Mouse (Mus musculus): ENCODE data around the gene Pdk4. TPM values are rescaled to one million over a fixed set of nuclear protein-coding genes. Genes with fewer than 3 reads are reported as not detected.

Gene Pdk4
- polyA plus RNA-seq, 1 experiment from 2014 or later = 1.6 TPM

- H3K9ac ChIP-seq (ENCODE audit: low read depth, low read length) = no peak overlapping the region
- H3K36me3 ChIP-seq (ENCODE audit: control insufficient read depth, insufficient read depth, low read length) = no peaks in the 10 kb centered on the region
- H3K4me1 ChIP-seq (ENCODE audit: control insufficient read depth, insufficient read depth, low read length) = no peaks in the 10 kb centered on the region
- H3K27ac ChIP-seq (ENCODE audit: low read length) = no peak overlapping the region
- H3K9me3 ChIP-seq (replicated peaks; ENCODE audit: control insufficient read depth, low read length, poor library complexity, severe bottlenecking) = no peaks in the 10 kb centered on the region
- no peak overlapping the region for H3K4me3 ChIP-seq (ENCODE audit: low read depth, low read length)
- no peak overlapping the region for H3K4me2 ChIP-seq (ENCODE audit: low read length)
- 86% methylated on average over 10 of the region's 10 CpGs for WGBS
- H3K27me3 ChIP-seq (ENCODE audit: control insufficient read depth, insufficient read depth, low read depth, low read length) = no peaks in the 10 kb centered on the region
- ATAC-seq = no peak
Measured at GRCm38 (mm10) chr6:5501551-5501950, 5.4 kb upstream of the Pdk4 start.

DNA sequence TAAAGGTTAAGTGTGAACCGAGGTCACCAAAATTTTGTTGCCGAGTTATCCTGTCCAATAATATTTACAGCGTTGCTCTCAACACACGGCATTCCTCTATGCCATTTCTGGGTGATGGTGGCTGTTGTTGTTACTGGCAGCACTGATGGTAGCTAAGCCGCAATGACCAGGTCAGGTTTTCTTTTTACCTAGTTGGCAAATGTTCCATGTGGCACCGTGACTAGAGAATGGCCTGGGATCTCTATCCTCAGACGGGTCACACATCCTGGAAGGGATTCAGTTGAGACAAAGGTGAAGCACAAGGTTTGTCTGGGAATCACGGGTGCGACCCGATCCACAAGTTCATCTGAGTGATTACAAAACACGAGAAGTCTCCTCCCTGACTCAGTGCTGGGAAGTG, 2.6 kb upstream of the Pdk4 start:
- H3K9me3 ChIP-seq (replicated peaks; ENCODE audit: control insufficient read depth, low read length, poor library complexity, severe bottlenecking) = no peaks in the 10 kb centered on the region

DNA sequence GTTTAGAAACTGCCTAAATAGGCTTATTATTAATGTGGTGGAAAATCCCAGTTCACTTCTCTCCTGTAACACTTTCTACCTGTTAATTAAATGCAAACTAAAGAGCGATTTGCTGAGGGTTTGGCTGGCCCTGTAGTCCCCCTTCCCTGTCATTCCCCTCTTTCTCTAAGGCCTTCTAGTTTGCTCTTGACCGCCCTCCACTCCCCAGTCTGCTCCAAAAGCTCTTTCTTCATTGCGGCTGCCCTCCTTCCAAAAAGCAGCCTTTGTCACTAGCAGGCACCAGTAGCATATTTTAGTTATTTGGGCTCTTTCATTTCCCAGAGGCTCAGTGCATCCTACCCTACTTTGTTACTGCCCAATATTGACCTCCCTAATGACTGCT, 736 bp upstream of the Pdk4 start:
- H3K4me3 ChIP-seq (ENCODE audit: low read depth, low read length) = no peak overlapping the region; the same call in 1 of the 2 replicates
- peak; percentile 31; the same call in 1 of the 2 replicates for ATAC-seq

More for the DNA sequence above, 2.6 kb upstream of the Pdk4 start:
- H3K27ac ChIP-seq (ENCODE audit: low read length) = no peak overlapping the region
- ATAC-seq = no peak
- H3K4me2 ChIP-seq (ENCODE audit: low read length) = no peak overlapping the region
- no peak overlapping the region for H3K9ac ChIP-seq (ENCODE audit: low read depth, low read length)
- 90% methylated on average over 11 of the region's 11 CpGs for WGBS
- H3K4me1 ChIP-seq (ENCODE audit: control insufficient read depth, insufficient read depth, low read length) = peaks cover 4% of the 10 kb centered on the region; the same call in 1 of the 2 replicates
- no peak overlapping the region for H3K4me3 ChIP-seq (ENCODE audit: low read depth, low read length)
- H3K36me3 ChIP-seq (ENCODE audit: control insufficient read depth, insufficient read depth, low read length) = no peaks in the 10 kb centered on the region
- peaks cover 3% of the 10 kb centered on the region; the same call in 1 of the 2 replicates for H3K27me3 ChIP-seq (ENCODE audit: control insufficient read depth, insufficient read depth, low read depth, low read length)

DNA sequence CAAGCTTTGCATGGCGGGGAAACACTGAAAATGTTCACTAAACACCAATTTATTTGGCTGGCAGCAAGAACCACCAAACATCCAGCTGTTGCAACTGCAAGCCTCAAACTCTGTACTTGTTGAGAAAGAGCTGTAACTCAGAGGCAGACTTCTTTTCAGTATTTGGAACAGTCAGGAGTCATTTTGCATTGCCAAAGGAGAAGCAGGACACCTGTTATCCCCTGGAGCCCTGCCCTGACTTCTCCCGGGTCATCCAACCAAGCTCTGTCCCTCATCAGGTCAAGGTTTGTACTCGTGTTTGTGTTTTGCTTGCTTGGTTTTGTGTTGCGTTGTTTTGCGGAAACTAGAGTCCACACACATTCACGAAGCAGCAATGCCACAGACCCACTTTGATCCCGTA, 11.1 kb downstream of the Pdk4 start:
- no peak overlapping the region for H3K4me2 ChIP-seq (ENCODE audit: low read length)
- H3K4me3 ChIP-seq (ENCODE audit: low read depth, low read length) = no peak overlapping the region
- H3K36me3 ChIP-seq (ENCODE audit: control insufficient read depth, insufficient read depth, low read length) = no peaks in the 10 kb centered on the region
- H3K9ac ChIP-seq (ENCODE audit: low read depth, low read length) = no peak overlapping the region
- H3K27me3 ChIP-seq (ENCODE audit: control insufficient read depth, insufficient read depth, low read depth, low read length) = no peaks in the 10 kb centered on the region
- no peaks in the 10 kb centered on the region for H3K4me1 ChIP-seq (ENCODE audit: control insufficient read depth, insufficient read depth, low read length)
- H3K9me3 ChIP-seq (replicated peaks; ENCODE audit: control insufficient read depth, low read length, poor library complexity, severe bottlenecking) = no peaks in the 10 kb centered on the region
- WGBS = 90% methylated on average over 7 of the region's 7 CpGs
- ATAC-seq = no peak
- no peak overlapping the region for H3K27ac ChIP-seq (ENCODE audit: low read length)

More for the DNA sequence above, 736 bp upstream of the Pdk4 start:
- Histone ChIP-seq H3K27me3 (ENCODE audit: control insufficient read depth, insufficient read depth, low read depth, low read length) (peaks cover 3% of the 10 kb centered on the region; the same call in 1 of the 2 replicates), H3K4me1 (ENCODE audit: control insufficient read depth, insufficient read depth, low read length) (peaks cover 4% of the 10 kb centered on the region; the same call in 1 of the 2 replicates), H3K27ac (ENCODE audit: low read length) (no peak overlapping the region), H3K4me2 (ENCODE audit: low read length) (peak overlapping the region; percentile 100), H3K9me3 (replicated peaks; ENCODE audit: control insufficient read depth, low read length, poor library complexity, severe bottlenecking) (no peaks in the 10 kb centered on the region), H3K36me3 (ENCODE audit: control insufficient read depth, insufficient read depth, low read length) (no peaks in the 10 kb centered on the region), H3K9ac (ENCODE audit: low read depth, low read length) (no peak overlapping the region)
- WGBS = 52% methylated on average over 3 of the region's 3 CpGs

- no peaks in the 10 kb centered on the region for H3K9me3 ChIP-seq (replicated peaks; ENCODE audit: control insufficient read depth, low read length, poor library complexity, severe bottlenecking)
- H3K27ac ChIP-seq (ENCODE audit: low read length) = no peak overlapping the region
- no peak overlapping the region for H3K4me2 ChIP-seq (ENCODE audit: low read length)
- H3K9ac ChIP-seq (ENCODE audit: low read depth, low read length) = no peak overlapping the region
- H3K4me3 ChIP-seq (ENCODE audit: low read depth, low read length) = no peak overlapping the region
- 47% methylated on average over 3 of the region's 3 CpGs for WGBS
- no peak for ATAC-seq
- no peaks in the 10 kb centered on the region for H3K27me3 ChIP-seq (ENCODE audit: control insufficient read depth, insufficient read depth, low read depth, low read length)
- H3K36me3 ChIP-seq (ENCODE audit: control insufficient read depth, insufficient read depth, low read length) = no peaks in the 10 kb centered on the region
- H3K4me1 ChIP-seq (ENCODE audit: control insufficient read depth, insufficient read depth, low read length) = no peaks in the 10 kb centered on the region
Measured at GRCm38 (mm10) chr6:5482270-5482783, 13.8 kb downstream of the Pdk4 start.

DNA sequence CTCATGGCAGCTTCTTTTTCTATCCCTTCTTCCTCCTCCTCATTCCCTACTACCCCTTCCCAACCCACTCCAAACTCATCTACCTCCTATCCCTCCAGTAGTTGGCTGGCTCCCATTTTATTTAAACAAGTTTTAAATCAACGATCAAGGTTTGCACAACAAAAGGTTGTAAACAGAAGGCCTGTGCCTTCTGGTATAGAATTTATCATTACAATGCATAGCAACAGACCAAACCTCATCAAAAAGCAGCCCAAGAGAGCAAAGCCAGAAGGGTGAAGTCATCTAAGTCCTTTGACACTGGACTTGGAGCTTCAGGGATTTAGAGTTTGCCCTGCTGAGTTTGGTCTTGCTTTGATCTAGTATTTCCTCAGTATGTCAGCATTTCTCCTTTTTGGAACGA, 15.0 kb downstream of the Pdk4 start:
- Histone ChIP-seq H3K27me3 (ENCODE audit: control insufficient read depth, insufficient read depth, low read depth, low read length) (no peaks in the 10 kb centered on the region), H3K9ac (ENCODE audit: low read depth, low read length) (no peak overlapping the region), H3K4me3 (ENCODE audit: low read depth, low read length) (no peak overlapping the region), H3K36me3 (ENCODE audit: control insufficient read depth, insufficient read depth, low read length) (no peaks in the 10 kb centered on the region), H3K4me2 (ENCODE audit: low read length) (no peak overlapping the region), H3K9me3 (replicated peaks; ENCODE audit: control insufficient read depth, low read length, poor library complexity, severe bottlenecking) (no peaks in the 10 kb centered on the region), H3K27ac (ENCODE audit: low read length) (no peak overlapping the region), H3K4me1 (ENCODE audit: control insufficient read depth, insufficient read depth, low read length) (no peaks in the 10 kb centered on the region)
- 91% methylated on average over 2 of the region's 2 CpGs for WGBS
- ATAC-seq = no peak

DNA sequence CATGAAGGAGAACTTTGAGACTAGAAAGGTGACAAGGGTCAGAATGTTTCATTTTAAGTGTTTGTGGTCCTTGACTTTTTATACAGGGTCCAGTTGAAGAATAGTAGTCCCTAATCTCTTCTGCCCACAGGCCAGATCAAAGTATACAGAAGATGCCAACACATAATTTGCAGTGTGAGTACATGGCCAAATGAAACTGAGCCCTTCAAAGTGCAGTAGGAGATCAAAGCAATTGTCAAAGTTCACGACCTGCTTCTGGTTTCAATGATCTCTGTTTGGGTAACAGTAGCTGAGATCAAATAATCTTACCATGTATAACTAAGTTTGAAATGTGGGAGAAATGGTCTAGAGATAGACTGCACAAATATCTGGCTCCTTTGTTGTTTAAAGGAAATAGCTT, 22.1 kb downstream of the Pdk4 start:
- H3K36me3 ChIP-seq (ENCODE audit: control insufficient read depth, insufficient read depth, low read length) = no peaks in the 10 kb centered on the region
- no peaks in the 10 kb centered on the region for H3K9me3 ChIP-seq (replicated peaks; ENCODE audit: control insufficient read depth, low read length, poor library complexity, severe bottlenecking)
- H3K4me2 ChIP-seq (ENCODE audit: low read length) = no peak overlapping the region
- H3K4me1 ChIP-seq (ENCODE audit: control insufficient read depth, insufficient read depth, low read length) = no peaks in the 10 kb centered on the region
- H3K4me3 ChIP-seq (ENCODE audit: low read depth, low read length) = no peak overlapping the region
- H3K27me3 ChIP-seq (ENCODE audit: control insufficient read depth, insufficient read depth, low read depth, low read length) = no peaks in the 10 kb centered on the region
- ATAC-seq = no peak
- no peak overlapping the region for H3K9ac ChIP-seq (ENCODE audit: low read depth, low read length)
- no peak overlapping the region for H3K27ac ChIP-seq (ENCODE audit: low read length)
- WGBS = 66% methylated on average over 1 of the region's 1 CpGs

DNA sequence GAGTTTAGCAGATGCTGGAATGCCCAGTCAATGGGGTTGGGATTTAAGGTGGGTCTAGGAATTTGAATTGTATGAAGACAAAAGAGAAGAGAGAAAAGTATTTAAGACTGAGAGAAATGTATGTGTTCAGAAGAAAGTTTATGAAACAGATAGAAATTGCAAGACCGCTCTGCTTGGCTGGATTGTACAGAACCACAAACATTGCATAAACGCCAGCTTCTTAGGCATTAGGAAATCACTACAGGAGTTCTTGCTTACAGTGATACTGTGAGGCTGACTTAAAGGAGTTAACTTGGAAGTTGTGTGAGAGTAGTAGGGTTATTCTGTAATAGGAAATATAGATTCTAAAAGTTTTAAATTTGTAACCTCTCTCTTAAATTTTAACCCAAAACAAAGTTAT, 23.4 kb downstream of the Pdk4 start:
- ATAC-seq = no peak
- Histone ChIP-seq H3K4me2 (ENCODE audit: low read length) (no peak overlapping the region), H3K27ac (ENCODE audit: low read length) (no peak overlapping the region), H3K4me1 (ENCODE audit: control insufficient read depth, insufficient read depth, low read length) (no peaks in the 10 kb centered on the region), H3K36me3 (ENCODE audit: control insufficient read depth, insufficient read depth, low read length) (no peaks in the 10 kb centered on the region), H3K9ac (ENCODE audit: low read depth, low read length) (no peak overlapping the region), H3K4me3 (ENCODE audit: low read depth, low read length) (no peak overlapping the region), H3K27me3 (ENCODE audit: control insufficient read depth, insufficient read depth, low read depth, low read length) (no peaks in the 10 kb centered on the region), H3K9me3 (replicated peaks; ENCODE audit: control insufficient read depth, low read length, poor library complexity, severe bottlenecking) (no peaks in the 10 kb centered on the region)
- 91% methylated on average over 2 of the region's 2 CpGs for whole genome bisulfite sequencing

DNA sequence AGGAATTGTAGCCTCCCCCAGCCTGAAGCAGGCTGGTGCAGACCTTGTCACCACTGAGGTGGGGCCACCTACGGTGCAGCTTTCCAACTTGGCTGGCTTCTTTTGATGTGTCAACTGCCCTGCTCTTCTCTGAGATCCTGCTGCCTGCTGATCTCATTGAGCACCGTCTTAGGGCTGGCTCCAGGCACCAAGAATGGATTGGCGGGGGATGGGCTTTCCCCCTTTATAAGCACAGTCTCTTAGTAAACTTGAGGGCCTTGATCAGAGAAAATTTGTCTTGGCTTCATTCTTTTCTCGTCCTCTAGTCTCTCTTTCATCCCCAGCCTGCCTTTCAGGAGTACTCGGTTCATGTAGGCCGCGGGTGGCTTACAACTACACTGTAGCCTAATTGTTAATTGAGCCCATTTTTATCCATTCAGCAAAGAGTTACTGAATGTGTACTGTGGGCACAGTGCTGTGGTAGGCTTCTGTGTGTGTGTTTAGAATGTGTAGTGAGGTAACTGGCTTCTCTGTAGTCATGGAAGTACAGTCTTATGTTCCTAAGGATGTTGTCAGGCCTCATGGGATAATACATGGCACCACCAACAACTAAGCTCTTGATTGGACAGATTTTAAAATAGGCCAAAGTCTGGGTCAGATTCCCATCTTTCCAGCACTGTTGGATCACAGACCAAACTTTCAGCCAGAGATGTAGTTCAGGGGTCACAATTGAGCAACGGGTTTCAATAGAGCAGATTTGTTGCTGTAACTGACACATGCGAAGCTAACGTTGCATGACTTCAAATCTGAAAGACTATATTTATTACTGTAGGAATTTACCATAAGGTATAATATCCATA, 25.4 kb downstream of the Pdk4 start:
- H3K27me3 ChIP-seq (ENCODE audit: control insufficient read depth, insufficient read depth, low read depth, low read length) = no peaks in the 10 kb centered on the region
- H3K4me2 ChIP-seq (ENCODE audit: low read length) = no peak overlapping the region
- whole genome bisulfite sequencing = 55% methylated on average over 10 of the region's 10 CpGs
- H3K27ac ChIP-seq (ENCODE audit: low read length) = no peak overlapping the region
- H3K36me3 ChIP-seq (ENCODE audit: control insufficient read depth, insufficient read depth, low read length) = no peaks in the 10 kb centered on the region
- no peaks in the 10 kb centered on the region for H3K9me3 ChIP-seq (replicated peaks; ENCODE audit: control insufficient read depth, low read length, poor library complexity, severe bottlenecking)
- H3K4me1 ChIP-seq (ENCODE audit: control insufficient read depth, insufficient read depth, low read length) = no peaks in the 10 kb centered on the region
- peak; percentile 82 for ATAC-seq
- no peak overlapping the region for H3K9ac ChIP-seq (ENCODE audit: low read depth, low read length)
- H3K4me3 ChIP-seq (ENCODE audit: low read depth, low read length) = no peak overlapping the region

Measured in midbrain, embryonic 16.5 days (tissue).